Mouse (Mus musculus): Measurements from ENCODE around the gene Trim17. TPM values are rescaled to one million over a fixed set of nuclear protein-coding genes. Genes with fewer than 3 reads are reported as not detected.

Trim17 gene
- total and polyA plus RNA-seq, 2 experiments from 2014 or later, result 0.65 to 4.0 TPM

DNA sequence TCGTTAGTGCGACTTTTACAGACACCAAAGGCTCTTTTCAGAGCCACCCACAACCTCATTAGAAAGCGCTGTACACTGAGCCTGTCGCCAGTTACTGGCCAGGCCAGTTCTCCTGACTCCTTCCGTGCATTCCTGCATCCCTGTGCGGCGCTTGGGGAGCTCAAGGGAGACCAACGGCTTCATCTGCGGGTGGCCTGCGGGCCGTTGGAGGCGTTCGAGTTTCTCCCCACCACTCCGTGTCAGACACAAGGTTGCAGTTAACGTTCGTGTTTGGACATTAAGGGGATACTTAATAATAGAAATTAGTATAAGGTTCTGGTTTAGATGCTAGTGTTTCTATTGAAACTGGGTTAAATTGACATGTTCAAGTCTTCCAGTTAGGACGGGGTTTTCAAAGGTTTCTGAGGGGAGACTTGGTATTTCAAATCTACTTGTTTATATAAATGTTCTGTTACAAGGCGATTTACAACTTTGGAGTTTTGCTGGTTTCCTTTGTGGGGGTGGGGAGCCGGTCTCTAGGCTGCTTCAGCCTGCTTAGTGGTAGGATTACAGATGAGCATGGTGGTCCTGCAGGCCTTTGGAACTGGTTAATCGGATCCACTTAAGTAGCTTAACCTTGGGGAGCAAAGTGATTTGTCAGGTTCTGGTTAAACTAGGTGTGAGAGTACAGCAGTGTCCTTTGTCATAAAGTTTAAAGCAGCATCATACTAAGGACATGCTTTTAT is 820 bp downstream of the Trim17 start:
- Histone ChIP-seq H3K36me3 (ENCODE audit: insufficient read depth) (no peaks in the 10 kb centered on the region; the same call in 1 of the 2 replicates), H3K4me3 (ENCODE audit: low read depth, low read length) (peak overlapping the region; percentile 59), H3K27me3 (ENCODE audit: insufficient read depth, low read length) (no peaks in the 10 kb centered on the region), H3K4me1 (ENCODE audit: insufficient read depth) (peaks cover 29% of the 10 kb centered on the region), H3K27ac (ENCODE audit: low read depth, low read length) (peak overlapping the region; percentile 99), H3K9ac (peak overlapping the region; percentile 75), H3K4me2 (ENCODE audit: low read depth) (peak overlapping the region; percentile 85), H3K9me3 (ENCODE audit: low read length) (no peaks in the 10 kb centered on the region)
- no peak for ATAC-seq
- under 1% methylated on average over 20 of the region's 20 CpGs for WGBS
- peak; percentile 49 for DNase-seq
- TF ChIP-seq CTCF (IDR thresholded peaks at IDR 0.05; ENCODE audit: low read depth), result 0 out of 2 replicates have a peak, but pooled peaks have one; percentile 22

DNA sequence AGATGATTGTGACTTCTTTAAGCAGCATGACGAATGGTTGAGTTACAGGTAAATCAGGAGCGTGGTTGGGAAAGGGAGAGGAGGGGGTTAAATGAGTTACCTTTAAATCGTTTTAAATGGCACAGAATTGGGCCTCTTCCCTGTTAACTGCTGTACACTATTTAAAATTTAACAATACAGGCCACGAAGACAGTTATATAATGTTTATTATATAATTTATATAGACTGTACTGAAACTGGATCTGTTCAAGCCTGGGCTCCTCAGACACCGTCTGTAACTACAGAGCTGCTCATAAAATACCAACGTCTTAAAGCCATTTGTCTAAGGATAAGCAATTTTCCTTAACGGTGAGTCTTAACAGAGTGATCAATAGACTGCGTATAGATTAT is 1.4 kb downstream of the Trim17 start:
- Histone ChIP-seq H3K27ac (ENCODE audit: low read depth, low read length) (0 out of 2 replicates have a peak overlapping the region, but pooled peaks have one; percentile 99), H3K9ac (peak overlapping the region; percentile 75), H3K27me3 (ENCODE audit: insufficient read depth, low read length) (no peaks in the 10 kb centered on the region), H3K36me3 (ENCODE audit: insufficient read depth) (no peaks in the 10 kb centered on the region; the same call in 1 of the 2 replicates), H3K4me1 (ENCODE audit: insufficient read depth) (peaks cover 24% of the 10 kb centered on the region), H3K9me3 (ENCODE audit: low read length) (no peaks in the 10 kb centered on the region), H3K4me3 (ENCODE audit: low read depth, low read length) (peak overlapping the region; percentile 59), H3K4me2 (ENCODE audit: low read depth) (peak overlapping the region; percentile 85)
- no peak for TF ChIP-seq CTCF (IDR thresholded peaks at IDR 0.05; ENCODE audit: low read depth)
- ATAC-seq, result no peak
- DNase-seq, result no peak
- 10% methylated on average over 8 of the region's 8 CpGs for WGBS

DNA sequence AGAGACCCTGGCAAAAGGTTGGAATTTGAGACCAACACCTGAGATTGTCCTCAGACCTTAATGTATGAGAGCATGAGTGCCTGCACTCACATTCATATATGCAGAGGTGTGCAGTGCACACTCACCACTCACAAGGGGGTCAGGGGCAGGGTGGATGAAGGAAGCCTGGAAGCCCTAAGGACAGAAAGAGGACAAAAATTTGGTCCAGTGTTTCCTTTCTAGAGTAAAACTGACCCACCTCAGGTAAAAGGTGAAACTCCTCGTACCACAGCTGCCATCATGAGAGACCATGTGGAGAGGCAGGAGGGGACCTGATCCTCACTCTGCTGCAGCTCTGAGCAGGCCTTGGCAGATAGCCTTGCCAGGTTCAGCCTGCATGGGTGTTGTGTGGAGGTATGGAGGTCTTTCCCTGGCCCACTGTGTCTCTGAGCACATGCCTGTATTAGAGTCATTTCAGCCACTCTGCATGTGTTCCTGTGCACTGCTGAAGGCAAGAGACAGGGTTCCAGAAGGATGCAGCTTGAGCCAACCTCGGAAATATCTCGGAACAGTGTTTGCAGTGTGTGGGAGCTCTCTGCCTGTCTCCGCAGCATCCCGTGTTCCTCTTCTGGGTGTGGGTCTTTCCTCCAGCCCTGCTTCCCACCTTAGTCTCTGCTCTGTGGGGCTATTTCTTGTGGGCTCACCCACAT is 2.9 kb downstream of the Trim17 start:
- ATAC-seq (no peak), DNase-seq (no peak)
- no peak for TF ChIP-seq CTCF (IDR thresholded peaks at IDR 0.05; ENCODE audit: low read depth)
- WGBS, result 62% methylated on average over 5 of the region's 5 CpGs
- Histone ChIP-seq H3K9me3 (ENCODE audit: low read length) (no peaks in the 10 kb centered on the region), H3K27ac (ENCODE audit: low read depth, low read length) (no peak overlapping the region), H3K36me3 (ENCODE audit: insufficient read depth) (no peaks in the 10 kb centered on the region; the same call in 1 of the 2 replicates), H3K4me2 (ENCODE audit: low read depth) (peak overlapping the region; percentile 85), H3K27me3 (ENCODE audit: insufficient read depth, low read length) (no peaks in the 10 kb centered on the region), H3K9ac (peak overlapping the region; percentile 75), H3K4me3 (ENCODE audit: low read depth, low read length) (peak overlapping the region; percentile 59), H3K4me1 (ENCODE audit: insufficient read depth) (peaks cover 21% of the 10 kb centered on the region)

DNA sequence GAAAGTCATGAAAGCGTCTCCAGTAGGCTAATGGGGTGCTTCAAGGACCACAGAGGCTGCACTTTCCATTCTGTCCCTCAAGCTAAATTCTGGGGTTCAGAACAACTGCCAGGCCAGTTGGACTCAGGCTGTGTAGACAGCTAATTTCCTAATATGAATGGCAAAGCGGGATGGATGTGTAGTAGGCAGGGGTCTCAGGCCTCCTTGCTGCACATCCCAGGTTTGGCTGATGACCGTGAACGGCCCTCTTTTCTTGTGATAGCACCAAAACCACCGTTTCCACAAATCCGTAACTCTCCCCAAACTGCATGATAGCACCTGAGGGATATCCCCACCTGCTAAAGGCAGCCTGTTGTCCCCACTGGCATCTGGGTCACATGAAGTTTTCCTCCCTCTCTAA is 4.1 kb downstream of the Trim17 start:
- Histone ChIP-seq H3K4me3 (ENCODE audit: low read depth, low read length) (no peak overlapping the region), H3K27ac (ENCODE audit: low read depth, low read length) (no peak overlapping the region), H3K36me3 (ENCODE audit: insufficient read depth) (no peaks in the 10 kb centered on the region; the same call in 1 of the 2 replicates), H3K9me3 (ENCODE audit: low read length) (no peaks in the 10 kb centered on the region), H3K27me3 (ENCODE audit: insufficient read depth, low read length) (no peaks in the 10 kb centered on the region), H3K4me1 (ENCODE audit: insufficient read depth) (peaks cover 21% of the 10 kb centered on the region), H3K4me2 (ENCODE audit: low read depth) (no peak overlapping the region), H3K9ac (no peak overlapping the region)
- ATAC-seq, result no peak
- no peak for DNase-seq
- TF ChIP-seq CTCF (IDR thresholded peaks at IDR 0.05; ENCODE audit: low read depth), result no peak
- WGBS, result 88% methylated on average over 6 of the region's 6 CpGs

DNA sequence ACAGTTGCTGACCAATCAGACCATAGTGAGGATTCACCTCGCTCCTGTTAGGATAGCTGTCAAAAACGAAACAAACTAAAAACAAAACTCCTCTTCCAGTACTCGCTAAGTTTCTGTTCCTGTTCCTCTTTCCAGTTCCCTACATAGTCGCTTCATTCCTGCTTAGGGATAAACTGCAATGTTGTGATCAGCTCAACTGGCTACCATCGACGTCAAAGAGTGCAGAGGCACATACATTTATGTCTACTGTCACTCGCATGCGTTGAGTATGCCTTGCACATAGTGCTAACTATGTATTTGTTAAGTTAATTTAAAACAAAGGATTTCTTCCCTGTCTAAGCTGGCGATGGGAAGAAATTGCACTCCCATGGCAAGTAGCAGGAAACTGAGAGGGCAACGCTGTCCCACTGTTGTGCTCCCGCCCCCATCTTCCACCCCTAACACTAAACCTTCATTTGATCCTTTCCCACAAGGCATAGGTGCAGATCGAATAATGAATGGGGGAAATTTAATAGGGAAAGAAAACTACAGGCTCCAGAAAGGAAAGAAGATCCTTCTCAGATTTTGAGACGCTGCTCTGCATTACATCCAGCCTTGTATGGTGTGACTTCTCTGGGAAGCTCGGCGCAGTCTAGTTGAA is 4.8 kb downstream of the Trim17 start:
- ATAC-seq (no peak), DNase-seq (no peak)
- TF ChIP-seq CTCF (IDR thresholded peaks at IDR 0.05; ENCODE audit: low read depth), result no peak
- no peaks in the 10 kb centered on the region for H3K27me3 ChIP-seq (ENCODE audit: insufficient read depth, low read length)
- H3K9ac ChIP-seq, result peak overlapping the region; percentile 56
- H3K4me1 ChIP-seq (ENCODE audit: insufficient read depth), result peaks cover 21% of the 10 kb centered on the region
- no peaks in the 10 kb centered on the region for H3K9me3 ChIP-seq (ENCODE audit: low read length)
- peak overlapping the region; percentile 49 for H3K4me3 ChIP-seq (ENCODE audit: low read depth, low read length)
- H3K36me3 ChIP-seq (ENCODE audit: insufficient read depth), result no peaks in the 10 kb centered on the region; the same call in 1 of the 2 replicates
- WGBS, result 27% methylated on average over 15 of the region's 15 CpGs
- peak overlapping the region; percentile 66 for H3K27ac ChIP-seq (ENCODE audit: low read depth, low read length)
- H3K4me2 ChIP-seq (ENCODE audit: low read depth), result peak overlapping the region; percentile 81

DNA sequence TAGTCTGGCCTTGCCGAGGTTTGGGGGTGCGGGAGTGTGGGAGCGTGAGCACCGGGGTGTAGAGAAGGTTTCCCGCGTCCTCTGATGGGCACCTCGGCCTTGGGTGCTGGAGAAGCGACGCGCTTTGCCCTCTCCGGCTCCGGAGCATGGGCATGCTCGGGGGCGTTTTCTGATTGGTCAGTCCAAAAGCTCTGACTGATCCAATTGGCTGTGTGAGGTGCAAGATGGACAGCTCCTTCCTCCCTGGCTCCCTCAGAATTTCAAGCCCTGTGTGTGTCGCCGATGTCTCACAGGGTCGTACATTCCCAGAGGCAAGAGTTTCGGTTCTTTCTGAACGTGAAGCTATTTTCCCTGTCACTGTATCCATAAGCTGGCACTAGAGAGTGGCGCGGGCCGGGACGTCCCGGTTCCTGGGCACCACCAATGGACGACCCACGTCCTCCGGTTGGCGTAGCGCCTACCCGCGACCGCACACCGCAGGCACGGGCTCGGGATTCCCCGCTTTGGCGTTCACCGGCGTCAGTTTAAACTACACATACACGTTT is 5.5 kb downstream of the Trim17 start:
- peak overlapping the region; percentile 81 for H3K4me2 ChIP-seq (ENCODE audit: low read depth)
- WGBS, result 3% methylated on average over 40 of the region's 40 CpGs
- peak; percentile 59 for TF ChIP-seq CTCF (IDR thresholded peaks at IDR 0.05; ENCODE audit: low read depth)
- H3K4me1 ChIP-seq (ENCODE audit: insufficient read depth), result peaks cover 21% of the 10 kb centered on the region
- peak overlapping the region; percentile 49 for H3K4me3 ChIP-seq (ENCODE audit: low read depth, low read length)
- peak overlapping the region; percentile 66 for H3K27ac ChIP-seq (ENCODE audit: low read depth, low read length)
- H3K9me3 ChIP-seq (ENCODE audit: low read length), result no peaks in the 10 kb centered on the region
- DNase-seq (peak; percentile 85), ATAC-seq (peak; percentile 88)
- H3K27me3 ChIP-seq (ENCODE audit: insufficient read depth, low read length), result no peaks in the 10 kb centered on the region
- peak overlapping the region; percentile 56 for H3K9ac ChIP-seq
- H3K36me3 ChIP-seq (ENCODE audit: insufficient read depth), result no peaks in the 10 kb centered on the region; the same call in 1 of the 2 replicates

Data from forebrain, postnatal 0 days (tissue).